Mouse (Mus musculus): ENCODE data around the gene Adamts17.

DNA sequence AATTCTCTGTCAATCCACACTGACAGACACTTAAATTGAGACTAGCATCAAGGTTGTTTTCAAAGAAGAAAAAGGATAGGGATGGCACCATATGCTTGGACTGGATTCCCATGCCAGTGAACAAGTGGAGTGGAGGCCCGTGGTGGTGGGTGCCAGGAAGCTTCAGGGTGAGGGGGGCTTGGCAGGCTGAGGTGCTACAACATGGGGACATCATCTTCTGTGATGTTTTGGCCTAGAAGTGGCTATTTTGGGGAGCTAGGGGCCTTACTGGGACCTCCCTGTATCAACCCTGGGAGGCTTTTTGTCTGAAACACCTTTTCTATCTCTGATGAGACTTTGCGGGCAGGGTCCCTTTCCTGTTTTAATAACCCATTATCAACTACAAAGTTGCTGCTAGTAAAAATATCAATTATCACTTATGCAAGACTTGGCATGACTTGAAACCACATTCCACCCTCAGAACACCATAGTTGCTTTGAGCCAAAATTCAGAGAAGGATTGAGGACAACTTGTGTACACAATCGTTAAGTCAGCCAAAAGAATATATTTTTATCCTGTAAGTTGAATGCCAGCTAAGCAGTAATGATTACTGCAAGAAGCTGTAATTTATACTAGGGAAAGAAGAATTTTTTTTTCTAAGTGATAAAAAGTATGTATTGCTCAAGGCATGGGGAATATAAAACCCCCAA, 150.0 kb downstream of the Adamts17 start:
- TF ChIP-seq POLR2A (IDR thresholded peaks at IDR 0.05; ENCODE audit: low read depth, low read length) (no peak), CTCF (IDR thresholded peaks at IDR 0.05; ENCODE audit: extremely low read depth, insufficient read length, insufficient replicate concordance, low read depth, low read length) (no peak)
